ENCODE assay signal across 11 mouse cellular contexts in genomic region chr17:10040951-10041359, GRCm38 (mm10).
DNase-seq lines count a peak whose midpoint lies in the region; ATAC-seq and TF ChIP-seq lines count a peak whose summit lies in the region.
"Had no signal": no experiment of that assay in that cellular context is flagged by ENCODE, and none has a peak within 500 bp of the region (broad histone marks: within the 10 kb centered on the region; RNA-seq: fewer than 3 reads in every experiment).

No protein-coding gene starts in this region.

- ATAC-seq in granulocyte monocyte progenitor cell, adult 5-6 weeks (replicated peaks; ENCODE audit: poor library complexity, severe bottlenecking) = peak; percentile 63
- no peak for ATAC-seq in kidney, postnatal 0 days (replicated peaks; ENCODE audit: low FRiP score, low read depth)

- 50% methylated on average over 4 of the region's 4 CpGs for WGBS in heart, embryonic 10.5 days
- 51% methylated on average over 4 of the region's 4 CpGs for WGBS in kidney, postnatal 0 days
- 10% methylated on average over 4 of the region's 4 CpGs for WGBS in macrophage (ENCODE audit: missing documents)

- no peaks in the 10 kb centered on the region for H3K9me3 ChIP-seq in heart, embryonic 10.5 days
- no peaks in the 10 kb centered on the region for H3K9me3 ChIP-seq in kidney, postnatal 0 days (replicated peaks; ENCODE audit: low read length)
- H3K9me3 ChIP-seq: hindbrain, embryonic 15.5 days had no signal

- DNase-seq in heart, adult 11 months = peak; percentile 97
- no peak for DNase-seq in heart, embryonic 10.5 days (ENCODE audit: low spot score)
- peak; percentile 67 for DNase-seq in kidney, postnatal 0 days (ENCODE audit: low spot score)
- no peak for DNase-seq in embryo, embryonic 10.5 days (ENCODE audit: low spot score)
- DNase-seq in thymus, adult 18-20 months = no peak
- DNase-seq in right cerebral cortex, adult 18-20 months = no peak
- DNase-seq: right cerebral cortex, postnatal 4 days had no signal

- H3K27me3 ChIP-seq in heart, embryonic 10.5 days (ENCODE audit: insufficient read depth, poor library complexity, severe bottlenecking) = no peaks in the 10 kb centered on the region
- H3K27me3 ChIP-seq in kidney, postnatal 0 days (ENCODE audit: insufficient read depth, low read length) = no peaks in the 10 kb centered on the region
- H3K27me3 ChIP-seq: CH12.LX; hindbrain, embryonic 15.5 days had no signal

- no peak overlapping the region for H3K27ac ChIP-seq in heart, embryonic 10.5 days
- H3K27ac ChIP-seq in kidney, postnatal 0 days = no peak overlapping the region
- peak overlapping the region; percentile 59 for H3K27ac ChIP-seq in macrophage
- H3K27ac ChIP-seq: hindbrain, embryonic 15.5 days had no signal

- no peak overlapping the region for H3K9ac ChIP-seq in kidney, postnatal 0 days (ENCODE audit: low read depth, low read length)
- H3K9ac ChIP-seq: hindbrain, embryonic 15.5 days had no signal

- no peak overlapping the region for H3K4me3 ChIP-seq in heart, embryonic 10.5 days
- H3K4me3 ChIP-seq in kidney, postnatal 0 days (replicated peaks; ENCODE audit: low read depth, low read length) = no peak overlapping the region
- H3K4me3 ChIP-seq in macrophage (ENCODE audit: inconsistent target) = no peak overlapping the region
- H3K4me3 ChIP-seq: hindbrain, embryonic 15.5 days had no signal

- peaks cover 32% of the 10 kb centered on the region for H3K4me1 ChIP-seq in heart, embryonic 10.5 days
- no peaks in the 10 kb centered on the region for H3K4me1 ChIP-seq in kidney, postnatal 0 days (replicated peaks; ENCODE audit: insufficient read depth, low read length)
- H3K4me1 ChIP-seq: hindbrain, embryonic 15.5 days had no signal

- no peaks in the 10 kb centered on the region for H3K79me2 ChIP-seq in macrophage (ENCODE audit: inconsistent target)

- H3K36me3 ChIP-seq in heart, embryonic 10.5 days = no peaks in the 10 kb centered on the region
- H3K36me3 ChIP-seq in kidney, postnatal 0 days (ENCODE audit: insufficient read depth, low read length) = no peaks in the 10 kb centered on the region
- no peaks in the 10 kb centered on the region for H3K36me3 ChIP-seq in macrophage (ENCODE audit: inconsistent target)
- H3K36me3 ChIP-seq: hindbrain, embryonic 15.5 days had no signal

- no peak for TF ChIP-seq CTCF in kidney, postnatal 0 days (IDR thresholded peaks at IDR 0.05; ENCODE audit: low read depth)

- H3K4me2 ChIP-seq in kidney, postnatal 0 days (ENCODE audit: low read length) = no peak overlapping the region
- H3K4me2 ChIP-seq: hindbrain, embryonic 15.5 days had no signal

Comparison
In these comparisons a context has a peak if more than half of its experiments do, and no peak if none do; other contexts are left out.
1. DNase-seq: peak in heart, adult 11 months (single experiment) and kidney, postnatal 0 days (single experiment); none in heart, embryonic 10.5 days (single experiment), embryo, embryonic 10.5 days (single experiment), thymus, adult 18-20 months (0 of 2) and right cerebral cortex, adult 18-20 months (single experiment).